Mouse (Mus musculus): ENCODE data around the gene Cap2.

Cap2 gene

GRCm38 (mm10) chr13:46690559-46691241 is 189.1 kb downstream of the Cap2 start:
- no peak for DNase-seq (ENCODE audit: low spot score in 2 of 2)

DNA sequence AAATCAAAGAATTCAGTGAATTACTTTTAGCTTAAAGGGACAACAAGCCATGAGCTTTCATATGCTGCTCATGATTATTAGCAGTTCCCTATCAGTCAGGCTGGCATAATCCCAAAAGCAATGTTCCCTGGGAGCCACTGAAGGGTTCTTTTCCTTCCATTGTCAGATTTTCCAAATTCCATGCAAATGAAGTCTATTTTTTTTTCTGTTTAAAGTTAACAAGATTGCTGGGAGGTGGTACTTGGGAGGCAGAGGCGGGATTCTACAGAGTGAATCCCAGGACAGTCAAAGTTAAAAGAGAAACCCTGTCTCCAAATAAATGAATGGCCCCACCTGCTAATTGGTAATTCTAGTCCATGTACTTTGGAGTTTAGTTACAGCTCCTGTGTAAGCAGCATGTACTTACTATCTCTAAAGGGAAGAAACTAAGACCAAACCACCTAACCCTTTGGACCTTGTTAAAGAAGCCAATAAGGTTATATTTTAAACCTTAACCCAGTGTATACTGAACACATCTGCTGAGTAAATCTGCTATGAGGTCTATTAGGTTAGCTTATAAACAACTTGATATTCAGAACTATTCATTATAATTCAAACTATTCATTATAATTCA is 193.8 kb downstream of the Cap2 start:
- no peak for DNase-seq (ENCODE audit: low spot score in 2 of 2)

- no peak for DNase-seq (ENCODE audit: low spot score in 2 of 2)
Measured at GRCm38 (mm10) chr13:46695932-46696331, 194.3 kb downstream of the Cap2 start.

- DNase-seq (ENCODE audit: low spot score in 2 of 2) = no peak
Measured at GRCm38 (mm10) chr13:46696788-46697187, 195.1 kb downstream of the Cap2 start.

DNA sequence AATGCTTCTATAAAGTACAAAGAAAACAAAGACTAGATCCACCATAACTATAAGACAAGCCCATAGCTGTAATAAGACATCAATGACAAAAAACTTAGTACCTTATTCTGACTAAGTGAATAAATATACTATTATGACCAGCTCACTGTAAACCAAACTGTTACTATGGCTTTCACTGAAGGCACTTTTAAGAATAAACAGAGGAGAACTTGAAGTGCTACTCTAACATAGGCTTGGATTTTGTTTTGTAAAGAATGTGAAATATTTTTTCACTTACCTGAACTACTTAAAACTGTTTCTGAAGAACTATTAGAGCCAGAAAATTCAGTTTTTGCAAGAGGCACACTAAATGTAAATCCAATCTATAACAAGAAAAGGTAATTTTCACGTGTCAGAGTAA is 197.7 kb downstream of the Cap2 start:
- DNase-seq (ENCODE audit: low spot score in 2 of 2) = no peak
